Mouse (Mus musculus) kidney, postnatal 0 days (tissue): Measurements from ENCODE around the gene Tnfaip8l1. TPM values are rescaled to one million over a fixed set of nuclear protein-coding genes. Genes with fewer than 3 reads are reported as not detected.

Source experiments
- ATAC-seq: fragments of 200-750 bp; cut with Nextera tagmentation; replicated peaks from 2 replicates; pipeline ENCODE4 v1.8.0; 2017; ENCODE audit warnings: low read depth, moderate number of reproducible peaks, moderate TSS enrichment, moderate library complexity; ENCODE audit not compliant: low FRiP score
- DNase-seq: peaks from one replicate; pipeline ENCODE4 v3.0.0-alpha.2; 2016; ENCODE audit warnings: low spot score
- H3K27ac ChIP-seq: fragments of 300-500 bp; sonication (generic); 2 replicates; pipeline ENCODE4 v1.5.1; 2014; ENCODE audit warnings: mild to moderate bottlenecking
- H3K27me3 ChIP-seq: fragments of 300-500 bp; sonication (generic); 2 replicates; pipeline ENCODE4 v1.6.1; 2014; ENCODE audit warnings: low read length, mixed read lengths; ENCODE audit not compliant: insufficient read depth
- H3K36me3 ChIP-seq: fragments of 300-500 bp; sonication (generic); 2 replicates; pipeline ENCODE4 v1.6.1; 2014; ENCODE audit warnings: low read length, mixed read lengths; ENCODE audit not compliant: insufficient read depth
- H3K4me1 ChIP-seq: fragments of 300-500 bp; sonication (generic); replicated peaks from 2 replicates; pipeline ENCODE4 v1.6.1; 2014; ENCODE audit warnings: antibody characterized with exemption, low read length, mixed read lengths; ENCODE audit not compliant: insufficient read depth
- H3K4me2 ChIP-seq: fragments of 300-500 bp; sonication (generic); 2 replicates; pipeline ENCODE4 v1.6.1; 2014; ENCODE audit warnings: mild to moderate bottlenecking, low read length, moderate library complexity, mixed read lengths
- H3K4me3 ChIP-seq: fragments of 300-500 bp; sonication (generic); replicated peaks from 2 replicates; pipeline ENCODE4 v1.5.1; 2014; ENCODE audit warnings: low read depth, low read length
- H3K9ac ChIP-seq: fragments of 300-500 bp; sonication (generic); 2 replicates; pipeline ENCODE4 v1.6.1; 2014; ENCODE audit warnings: low read depth, low read length
- H3K9me3 ChIP-seq: fragments of 300-500 bp; sonication (generic); replicated peaks from 2 replicates; pipeline ENCODE4 v1.6.1; 2016; ENCODE audit warnings: low read length, inconsistent platforms, mixed read lengths
- CTCF ChIP-seq: IDR thresholded peaks from 2 replicates; pipeline ENCODE4 v1.5.1; 2016; ENCODE audit warnings: antibody characterized with exemption, low read depth, mild to moderate bottlenecking, moderate library complexity
- WGBS: fragments of 180-500 bp; shearing (Covaris S2); extraction: QIAGEN DNeasy Blood & Tissue Kit; methylation state at CpG from one replicate; pipeline ENCODE4 v1.1.7; 2014; 5-methylcytosine and 5-hydroxymethylcytosine counted together
- polyA plus RNA-seq: library from polyadenylated mRNA; unstranded; fragments of >200 nt; fragmentation: Nextera tagmentation; extraction: Ambion mirVana; gene quantifications from 2 replicates; pipeline ENCODE4 v1.2.1, GENCODE M21; 2015

Tnfaip8l1 gene
- polyA plus RNA-seq, 1 experiment from 2014 or later = 7.4 TPM

DNA sequence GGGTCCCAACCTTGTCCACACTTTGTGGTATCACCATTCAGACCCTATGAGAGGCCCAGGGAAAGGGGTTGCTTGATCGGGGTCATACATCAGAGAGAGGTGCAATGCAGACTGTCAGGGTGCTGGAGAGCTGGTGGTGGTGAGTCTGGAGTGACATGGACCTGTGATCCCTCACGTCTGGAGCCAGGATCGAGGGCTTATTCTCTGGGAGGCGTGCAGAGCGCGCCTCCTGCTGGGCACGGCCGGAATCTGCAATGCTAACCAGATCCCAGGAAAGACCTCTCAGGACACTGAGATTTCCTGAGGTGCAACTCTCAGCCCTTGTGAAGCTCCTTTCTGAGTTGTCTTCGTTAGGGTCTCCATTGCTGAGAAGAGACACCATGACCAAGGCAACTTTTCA lies 2.5 kb upstream of the Tnfaip8l1 start:
- H3K9me3 ChIP-seq = no peaks in the 10 kb centered on the region
- WGBS = 5% methylated on average over 9 of the region's 9 CpGs
- no peak overlapping the region for H3K9ac ChIP-seq
- H3K4me1 ChIP-seq = peaks cover 5% of the 10 kb centered on the region
- ATAC-seq (peak; percentile 23; the same call in 1 of the 2 replicates), DNase-seq (peak; percentile 79)
- peak; percentile 92 for TF ChIP-seq CTCF
- H3K4me3 ChIP-seq = no peak overlapping the region
- no peak overlapping the region for H3K27ac ChIP-seq
- H3K4me2 ChIP-seq = no peak overlapping the region
- H3K36me3 ChIP-seq = no peaks in the 10 kb centered on the region
- H3K27me3 ChIP-seq = peaks cover 10% of the 10 kb centered on the region; the same call in 1 of the 2 replicates

DNA sequence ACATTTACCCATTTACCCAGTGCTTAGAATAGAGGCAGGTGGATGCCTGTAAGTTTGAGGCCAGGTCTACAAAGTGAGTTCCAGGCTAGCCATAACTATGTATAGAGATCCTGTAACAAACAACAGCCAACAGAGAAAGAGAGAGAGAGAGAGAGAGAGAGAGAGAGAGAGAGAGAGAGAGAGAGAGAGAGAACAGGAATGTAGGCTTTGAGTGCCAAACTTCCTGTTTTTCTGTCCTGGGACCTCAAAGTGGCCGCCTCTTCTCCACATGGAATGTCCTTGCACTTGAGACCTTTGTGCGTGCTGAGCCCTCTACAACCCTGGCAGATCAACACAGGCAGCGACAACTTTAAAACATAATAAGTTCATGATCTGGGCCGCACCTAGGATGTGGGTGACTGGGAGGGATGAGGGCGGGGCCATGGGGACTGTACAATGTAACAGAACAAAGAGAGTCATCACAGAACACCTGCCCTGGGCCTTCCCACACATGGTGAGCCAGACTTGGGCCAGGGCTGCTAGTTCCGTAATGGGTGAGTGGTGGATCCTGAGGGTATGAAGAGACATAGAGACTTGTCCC lies 1.3 kb downstream of the Tnfaip8l1 start:
- DNase-seq = no peak
- Histone ChIP-seq H3K4me2 (peak overlapping the region; percentile 60), H3K36me3 (no peaks in the 10 kb centered on the region), H3K27ac (no peak overlapping the region), H3K4me3 (0 out of 2 replicates have a peak overlapping the region, but pooled peaks have one; percentile 32), H3K4me1 (peaks cover 5% of the 10 kb centered on the region), H3K9ac (no peak overlapping the region), H3K9me3 (no peaks in the 10 kb centered on the region), H3K27me3 (no peaks in the 10 kb centered on the region)
- no peak for ATAC-seq
- 66% methylated on average over 6 of the region's 6 CpGs for WGBS
- no peak for TF ChIP-seq CTCF

DNA sequence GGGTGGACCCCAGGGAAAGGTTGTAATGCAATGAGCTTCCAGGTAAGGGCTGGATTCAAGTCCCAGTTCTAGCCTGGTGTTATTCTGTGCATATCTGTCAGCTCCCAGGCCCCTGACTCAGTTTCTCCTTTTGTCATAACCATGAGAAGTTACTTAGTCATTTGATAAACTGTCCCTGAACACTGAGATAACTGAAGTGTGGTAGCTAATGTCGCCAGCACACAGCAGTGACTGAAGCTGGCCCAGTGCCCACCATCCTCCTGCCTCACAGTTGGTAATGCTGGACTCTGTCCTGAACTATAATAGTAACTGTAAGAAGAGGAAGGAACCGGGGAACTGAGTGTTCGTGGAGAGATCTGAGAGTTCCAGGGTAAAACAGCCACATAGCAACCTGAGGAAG lies 2.2 kb downstream of the Tnfaip8l1 start:
- 72% methylated on average over 3 of the region's 3 CpGs for WGBS
- Histone ChIP-seq H3K9me3 (no peaks in the 10 kb centered on the region), H3K36me3 (no peaks in the 10 kb centered on the region), H3K9ac (no peak overlapping the region), H3K4me1 (peaks cover 5% of the 10 kb centered on the region), H3K4me3 (no peak overlapping the region), H3K4me2 (no peak overlapping the region), H3K27me3 (no peaks in the 10 kb centered on the region), H3K27ac (no peak overlapping the region)
- ATAC-seq (no peak), DNase-seq (no peak)
- TF ChIP-seq CTCF = no peak

DNA sequence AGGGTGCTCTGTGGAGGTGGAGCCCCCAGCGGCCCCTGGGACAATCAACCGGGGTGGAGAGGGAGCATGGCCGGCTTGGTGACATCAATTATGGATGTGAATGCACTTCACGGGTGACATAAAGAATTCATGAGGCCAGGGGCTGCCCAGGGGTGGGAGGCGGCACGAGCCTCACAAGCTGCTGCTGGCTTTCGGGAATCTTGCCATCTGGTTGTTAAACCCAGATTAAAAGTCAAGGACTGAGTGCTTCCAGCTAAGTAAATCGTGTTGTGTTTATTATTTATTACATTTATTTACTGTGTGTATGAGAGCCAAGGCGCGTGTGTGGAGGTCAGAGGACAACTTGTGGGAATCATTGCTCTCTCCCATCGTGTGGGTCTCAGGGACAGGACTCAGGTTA lies 3.4 kb downstream of the Tnfaip8l1 start:
- no peak overlapping the region for H3K4me3 ChIP-seq
- H3K36me3 ChIP-seq = no peaks in the 10 kb centered on the region
- WGBS = 45% methylated on average over 11 of the region's 11 CpGs
- no peak overlapping the region for H3K27ac ChIP-seq
- DNase-seq = peak; percentile 54
- peaks cover 5% of the 10 kb centered on the region for H3K4me1 ChIP-seq
- ATAC-seq = no peak
- H3K9ac ChIP-seq = no peak overlapping the region
- H3K4me2 ChIP-seq = no peak overlapping the region
- no peak for TF ChIP-seq CTCF
- H3K27me3 ChIP-seq = no peaks in the 10 kb centered on the region
- no peaks in the 10 kb centered on the region for H3K9me3 ChIP-seq

DNA sequence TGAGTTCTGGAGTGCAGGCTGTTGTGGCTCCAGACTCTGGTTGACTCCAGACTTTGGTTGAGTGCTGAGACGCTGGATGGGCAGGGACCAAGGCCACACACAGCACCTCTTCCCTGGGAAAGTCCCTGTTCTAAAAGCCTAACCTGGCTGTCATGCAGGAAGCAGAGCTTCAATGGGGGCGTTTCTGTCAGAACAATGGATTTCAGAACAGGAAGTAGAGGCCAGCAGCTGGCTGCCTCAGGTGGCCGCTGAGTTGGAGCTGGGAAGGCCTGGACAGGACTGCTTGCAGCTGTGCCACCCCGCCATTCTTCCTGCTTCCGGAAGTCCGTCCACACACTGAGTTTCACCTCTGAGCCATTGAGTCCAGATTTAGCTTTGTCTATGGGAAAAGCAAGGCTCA lies 7.6 kb downstream of the Tnfaip8l1 start:
- Histone ChIP-seq H3K9ac (no peak overlapping the region), H3K4me1 (no peaks in the 10 kb centered on the region), H3K4me3 (no peak overlapping the region), H3K27ac (peak overlapping the region; percentile 40), H3K9me3 (no peaks in the 10 kb centered on the region), H3K36me3 (no peaks in the 10 kb centered on the region), H3K4me2 (no peak overlapping the region), H3K27me3 (no peaks in the 10 kb centered on the region)
- 67% methylated on average over 6 of the region's 6 CpGs for WGBS
- no peak for TF ChIP-seq CTCF
- ATAC-seq (no peak; the same call in 1 of the 2 replicates), DNase-seq (peak; percentile 38)

DNA sequence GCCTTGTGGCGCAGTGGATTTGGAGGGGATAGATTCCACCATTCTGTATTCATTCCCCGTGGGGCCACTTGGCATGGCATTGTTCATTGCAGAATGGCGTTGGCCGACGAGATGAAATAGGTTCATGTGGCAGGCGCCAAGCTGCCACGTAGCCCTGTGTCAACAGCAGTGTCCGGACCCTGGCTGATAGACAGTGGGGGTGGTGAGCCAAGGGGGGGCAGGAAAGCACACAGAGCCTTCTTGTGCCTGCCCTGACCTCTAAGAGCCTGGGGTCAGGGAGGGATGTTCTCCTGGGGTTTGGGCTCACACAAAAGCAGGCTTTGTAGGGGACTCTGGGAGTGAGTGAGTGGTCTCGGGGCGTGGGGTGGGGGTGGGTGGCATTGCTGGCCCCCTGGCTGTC lies 8.4 kb downstream of the Tnfaip8l1 start:
- Histone ChIP-seq H3K4me3 (no peak overlapping the region), H3K9ac (no peak overlapping the region), H3K9me3 (no peaks in the 10 kb centered on the region), H3K4me2 (no peak overlapping the region), H3K27me3 (no peaks in the 10 kb centered on the region), H3K27ac (peak overlapping the region; percentile 40), H3K36me3 (no peaks in the 10 kb centered on the region), H3K4me1 (no peaks in the 10 kb centered on the region)
- no peak for TF ChIP-seq CTCF
- 70% methylated on average over 10 of the region's 10 CpGs for WGBS
- no peak for DNase-seq
- no peak for ATAC-seq

DNA sequence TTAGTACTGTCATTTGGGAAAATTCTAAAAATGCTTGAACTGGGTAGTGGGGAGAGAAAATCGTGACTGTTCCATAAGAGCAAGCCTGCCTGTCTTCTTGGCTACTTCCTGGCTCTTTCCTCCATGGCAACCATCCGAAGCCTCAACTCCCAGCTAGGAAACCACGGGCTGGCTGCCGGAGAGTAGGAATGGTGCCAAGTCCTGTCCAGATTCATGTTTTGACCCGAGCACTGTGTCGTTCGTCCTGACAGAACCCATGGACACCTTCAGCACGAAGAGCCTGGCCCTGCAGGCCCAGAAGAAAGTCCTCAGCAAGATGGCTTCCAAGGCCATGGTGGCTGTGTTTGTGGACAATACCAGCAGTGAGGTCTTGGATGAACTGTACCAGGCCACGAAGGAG lies 9.2 kb downstream of the Tnfaip8l1 start:
- Histone ChIP-seq H3K27me3 (no peaks in the 10 kb centered on the region), H3K27ac (no peak overlapping the region), H3K4me2 (no peak overlapping the region), H3K4me1 (no peaks in the 10 kb centered on the region), H3K9ac (no peak overlapping the region), H3K4me3 (no peak overlapping the region), H3K36me3 (peaks cover 4% of the 10 kb centered on the region), H3K9me3 (no peaks in the 10 kb centered on the region)
- WGBS = 64% methylated on average over 9 of the region's 9 CpGs
- DNase-seq = no peak
- no peak for TF ChIP-seq CTCF
- no peak for ATAC-seq
